Mouse (Mus musculus): Measurements from ENCODE around the gene Vangl1. TPM values are rescaled to one million over a fixed set of nuclear protein-coding genes. Genes with fewer than 3 reads are reported as not detected.
A peak's percentile ranks its signal among the peaks of the same experiment; 100 is the strongest.

Gene Vangl1
- total and polyA plus RNA-seq, 2 experiments from 2014 or later = 5.7 to 6.5 TPM

DNA sequence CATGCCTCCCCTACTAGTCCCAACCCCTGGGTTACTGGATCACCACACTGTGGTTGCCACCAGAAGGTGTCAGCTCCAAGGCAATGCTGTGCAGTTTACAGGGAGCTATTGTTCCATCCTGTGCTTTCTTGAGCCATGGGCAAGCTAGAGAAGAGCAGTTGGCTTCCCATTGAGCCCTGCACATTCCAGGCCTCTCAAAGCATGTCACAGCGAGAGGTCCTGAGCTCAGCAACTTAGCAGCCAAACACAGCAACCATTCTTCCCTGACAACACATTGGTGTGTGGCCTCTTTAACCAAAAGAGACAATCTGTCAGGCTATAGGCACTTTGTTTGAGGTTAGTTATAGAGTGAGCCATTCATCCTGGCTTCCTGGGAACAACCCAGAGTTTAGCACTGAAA, 78.9 kb downstream of the Vangl1 start:
- no peak overlapping the region for H3K4me3 ChIP-seq (ENCODE audit: low read depth, low read length)
- no peak overlapping the region for H3K4me2 ChIP-seq (ENCODE audit: low read depth)
- TF ChIP-seq CTCF (IDR thresholded peaks at IDR 0.05; ENCODE audit: low read depth) = no peak
- no peaks in the 10 kb centered on the region for H3K4me1 ChIP-seq (ENCODE audit: insufficient read depth)
- no peak overlapping the region for H3K27ac ChIP-seq (ENCODE audit: low read depth, low read length)
- H3K9me3 ChIP-seq (ENCODE audit: low read length) = no peaks in the 10 kb centered on the region
- no peak for ATAC-seq
- 23% methylated on average over 1 of the region's 1 CpGs for WGBS
- no peaks in the 10 kb centered on the region for H3K27me3 ChIP-seq (ENCODE audit: insufficient read depth, low read length)
- no peaks in the 10 kb centered on the region for H3K36me3 ChIP-seq (ENCODE audit: insufficient read depth)
- H3K9ac ChIP-seq = no peak overlapping the region
- no peak for DNase-seq

DNA sequence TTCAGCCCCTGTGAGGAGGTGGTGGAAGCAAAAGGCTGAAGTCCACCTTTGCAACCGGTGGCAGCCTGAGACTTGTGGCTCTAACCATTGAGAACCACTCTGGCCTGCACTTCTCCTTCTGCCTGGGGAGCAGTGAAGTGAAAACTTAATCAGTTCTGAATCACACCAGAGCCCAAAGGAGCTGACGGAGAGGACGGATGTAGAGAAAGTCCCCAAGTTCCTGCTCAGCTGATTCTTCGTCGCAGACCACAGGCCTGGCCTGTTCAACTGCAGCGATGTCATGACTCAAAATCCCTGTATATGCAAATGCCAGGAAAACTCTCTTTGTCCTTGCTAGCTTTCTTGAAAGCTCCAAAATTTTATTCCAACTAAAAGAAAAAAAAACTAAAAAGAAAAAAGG, 80.8 kb downstream of the Vangl1 start:
- H3K9ac ChIP-seq = no peak overlapping the region
- no peaks in the 10 kb centered on the region for H3K4me1 ChIP-seq (ENCODE audit: insufficient read depth)
- H3K27ac ChIP-seq (ENCODE audit: low read depth, low read length) = no peak overlapping the region
- no peak for DNase-seq
- no peaks in the 10 kb centered on the region for H3K9me3 ChIP-seq (ENCODE audit: low read length)
- no peak overlapping the region for H3K4me2 ChIP-seq (ENCODE audit: low read depth)
- H3K36me3 ChIP-seq (ENCODE audit: insufficient read depth) = no peaks in the 10 kb centered on the region
- ATAC-seq = no peak
- 66% methylated on average over 6 of the region's 6 CpGs for WGBS
- no peak overlapping the region for H3K4me3 ChIP-seq (ENCODE audit: low read depth, low read length)
- no peak for TF ChIP-seq CTCF (IDR thresholded peaks at IDR 0.05; ENCODE audit: low read depth)
- no peaks in the 10 kb centered on the region for H3K27me3 ChIP-seq (ENCODE audit: insufficient read depth, low read length)

DNA sequence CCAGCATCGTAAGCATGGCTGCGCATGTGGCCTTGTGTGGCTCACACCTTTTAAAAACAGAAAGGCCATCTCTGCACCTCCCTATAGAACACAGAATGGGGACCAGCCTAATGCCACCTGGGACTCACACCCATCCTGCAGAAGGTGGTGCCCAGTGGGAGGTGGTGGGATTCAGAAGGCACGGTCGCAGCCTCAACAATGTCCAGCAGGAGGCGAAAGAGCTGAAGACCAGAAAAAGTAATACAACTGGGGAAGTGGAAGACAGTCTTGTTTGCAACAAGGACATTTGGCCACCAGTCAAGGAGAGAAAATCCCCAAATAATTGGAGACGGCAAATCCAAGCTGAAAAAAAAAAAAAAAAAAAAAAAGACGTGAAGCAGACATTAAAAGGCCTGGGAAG, 82.4 kb downstream of the Vangl1 start:
- Histone ChIP-seq H3K36me3 (ENCODE audit: insufficient read depth) (no peaks in the 10 kb centered on the region), H3K27me3 (ENCODE audit: insufficient read depth, low read length) (no peaks in the 10 kb centered on the region), H3K9ac (no peak overlapping the region), H3K27ac (ENCODE audit: low read depth, low read length) (no peak overlapping the region), H3K4me3 (ENCODE audit: low read depth, low read length) (no peak overlapping the region), H3K4me2 (ENCODE audit: low read depth) (no peak overlapping the region), H3K9me3 (ENCODE audit: low read length) (no peaks in the 10 kb centered on the region), H3K4me1 (ENCODE audit: insufficient read depth) (no peaks in the 10 kb centered on the region)
- ATAC-seq (no peak), DNase-seq (no peak)
- peak; percentile 32 for TF ChIP-seq CTCF (IDR thresholded peaks at IDR 0.05; ENCODE audit: low read depth)
- WGBS = 58% methylated on average over 7 of the region's 7 CpGs

DNA sequence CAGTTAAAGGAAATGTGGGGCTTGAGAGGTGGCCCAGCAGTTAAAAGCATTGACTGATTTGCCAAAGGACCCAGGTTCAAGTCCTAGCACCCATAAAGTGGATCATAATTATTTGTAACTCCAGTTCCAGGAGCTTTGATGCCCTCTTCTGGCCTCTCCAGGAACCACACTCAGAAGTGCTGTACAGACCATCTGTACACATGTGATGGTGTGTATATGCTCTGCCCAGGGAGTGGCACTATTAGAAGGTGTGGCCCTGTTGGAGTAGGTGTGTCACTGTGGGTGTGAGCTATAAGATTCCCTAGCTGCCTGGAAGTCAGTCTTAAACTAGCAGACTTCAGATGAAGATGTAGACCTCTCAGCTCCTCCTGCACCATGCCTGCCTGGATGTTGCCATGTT, 83.5 kb downstream of the Vangl1 start:
- no peak overlapping the region for H3K4me2 ChIP-seq (ENCODE audit: low read depth)
- DNase-seq (no peak), ATAC-seq (no peak)
- H3K4me3 ChIP-seq (ENCODE audit: low read depth, low read length) = no peak overlapping the region
- H3K9me3 ChIP-seq (ENCODE audit: low read length) = no peaks in the 10 kb centered on the region
- no peaks in the 10 kb centered on the region for H3K4me1 ChIP-seq (ENCODE audit: insufficient read depth)
- H3K27me3 ChIP-seq (ENCODE audit: insufficient read depth, low read length) = no peaks in the 10 kb centered on the region
- no peak overlapping the region for H3K27ac ChIP-seq (ENCODE audit: low read depth, low read length)
- H3K36me3 ChIP-seq (ENCODE audit: insufficient read depth) = no peaks in the 10 kb centered on the region
- no peak for TF ChIP-seq CTCF (IDR thresholded peaks at IDR 0.05; ENCODE audit: low read depth)
- no peak overlapping the region for H3K9ac ChIP-seq

DNA sequence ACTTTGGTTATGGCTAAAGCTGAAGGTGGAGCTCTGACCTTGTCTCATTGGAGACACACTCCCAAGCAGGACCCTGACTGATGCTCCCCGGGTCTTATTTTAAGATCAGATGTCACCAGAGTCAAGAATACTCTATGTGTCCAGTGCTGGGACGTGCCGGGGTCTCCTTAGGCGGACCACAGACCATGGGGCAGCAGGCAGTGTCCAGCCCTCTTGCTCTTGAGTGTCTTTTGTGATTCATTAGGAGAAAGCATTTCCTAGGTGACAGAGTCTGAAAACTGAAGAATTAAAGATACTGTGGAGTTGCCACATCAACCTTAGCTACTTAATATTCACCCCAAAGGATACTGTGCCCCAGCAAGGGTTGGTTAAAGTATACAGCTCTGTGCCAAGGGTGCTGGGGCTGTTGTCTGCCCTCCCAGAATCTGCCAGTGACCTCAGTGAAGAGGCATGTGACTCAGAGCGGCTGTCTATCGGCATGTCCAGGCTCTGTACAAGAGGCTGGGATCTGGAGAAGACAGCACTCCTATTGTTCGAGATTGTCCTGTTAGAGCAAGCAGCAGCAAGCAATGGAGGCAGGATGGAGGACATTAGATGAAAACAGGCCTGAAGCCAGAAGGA, 92.4 kb downstream of the Vangl1 start:
- Histone ChIP-seq H3K9me3 (ENCODE audit: low read length) (no peaks in the 10 kb centered on the region), H3K27ac (ENCODE audit: low read depth, low read length) (no peak overlapping the region), H3K9ac (no peak overlapping the region), H3K4me1 (ENCODE audit: insufficient read depth) (no peaks in the 10 kb centered on the region), H3K27me3 (ENCODE audit: insufficient read depth, low read length) (no peaks in the 10 kb centered on the region), H3K4me3 (ENCODE audit: low read depth, low read length) (no peak overlapping the region), H3K4me2 (ENCODE audit: low read depth) (no peak overlapping the region), H3K36me3 (ENCODE audit: insufficient read depth) (no peaks in the 10 kb centered on the region)
- DNase-seq (no peak), ATAC-seq (0 out of 2 replicates have a peak, but pooled peaks have one; percentile 32)
- no peak for TF ChIP-seq CTCF (IDR thresholded peaks at IDR 0.05; ENCODE audit: low read depth)
- WGBS = 77% methylated on average over 7 of the region's 7 CpGs

DNA sequence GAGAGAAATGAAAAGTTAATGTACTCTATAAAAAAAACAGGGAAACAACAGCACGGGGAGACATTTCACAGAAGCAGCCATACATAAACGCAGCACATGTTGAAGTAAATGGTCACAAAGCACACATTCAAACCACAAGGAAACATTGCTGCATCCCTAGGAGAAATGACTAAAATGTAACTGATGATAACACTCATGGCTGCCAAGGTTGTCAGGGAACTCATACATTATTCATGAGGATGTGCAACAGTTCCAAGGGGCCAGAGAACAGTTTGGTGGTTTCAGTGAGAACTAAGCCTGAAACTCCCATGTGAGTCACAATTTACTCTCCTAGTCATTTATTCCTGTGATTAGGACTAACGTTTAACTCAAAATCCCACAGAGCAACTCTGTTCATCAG, 96.3 kb downstream of the Vangl1 start:
- ATAC-seq = no peak
- TF ChIP-seq CTCF (IDR thresholded peaks at IDR 0.05; ENCODE audit: low read depth) = no peak
- no peak overlapping the region for H3K27ac ChIP-seq (ENCODE audit: low read depth, low read length)

DNA sequence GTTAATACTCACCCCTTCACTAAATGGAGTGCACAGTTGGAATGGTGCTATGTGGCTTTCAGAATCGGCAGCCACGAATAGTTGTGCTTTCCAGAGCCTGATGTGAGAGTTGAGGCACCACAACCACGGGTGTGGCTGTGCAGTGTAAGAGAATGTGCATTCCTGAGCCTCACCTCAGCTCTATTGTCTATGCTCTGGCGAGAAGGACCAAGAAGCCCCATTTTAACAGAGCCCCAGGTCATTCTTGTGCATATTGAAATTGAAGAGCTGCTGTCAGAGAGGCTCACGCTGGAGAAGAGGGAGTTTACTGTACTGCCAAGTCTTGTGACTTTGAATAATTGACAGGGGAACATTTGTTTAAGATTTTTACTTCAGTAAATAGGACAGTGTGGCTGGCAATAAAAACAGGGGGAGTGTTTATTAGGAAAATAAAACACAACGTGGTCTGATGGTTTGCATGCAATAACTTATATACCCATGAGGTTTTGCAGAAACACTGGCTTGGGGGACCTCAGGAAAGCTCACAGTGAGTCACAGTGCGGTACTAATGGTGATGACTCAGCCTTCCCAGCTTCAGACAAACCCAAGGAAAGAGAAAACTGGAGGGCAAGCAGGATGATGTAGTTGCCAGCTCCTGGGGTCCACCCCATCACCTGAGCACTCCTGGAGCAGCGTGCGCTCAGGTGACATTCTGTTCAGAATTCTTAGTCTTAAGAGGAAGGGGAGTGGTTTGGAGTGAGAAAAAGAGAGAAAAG, 100.5 kb downstream of the Vangl1 start:
- ATAC-seq = no peak
- no peaks in the 10 kb centered on the region for H3K9me3 ChIP-seq (ENCODE audit: low read length)
- no peak overlapping the region for H3K9ac ChIP-seq
- DNase-seq = no peak
- no peaks in the 10 kb centered on the region for H3K36me3 ChIP-seq (ENCODE audit: insufficient read depth)
- H3K4me1 ChIP-seq (ENCODE audit: insufficient read depth) = no peaks in the 10 kb centered on the region
- no peaks in the 10 kb centered on the region for H3K27me3 ChIP-seq (ENCODE audit: insufficient read depth, low read length)
- TF ChIP-seq CTCF (IDR thresholded peaks at IDR 0.05; ENCODE audit: low read depth) = no peak
- 77% methylated on average over 9 of the region's 9 CpGs for WGBS
- H3K4me3 ChIP-seq (ENCODE audit: low read depth, low read length) = no peak overlapping the region
- no peak overlapping the region for H3K27ac ChIP-seq (ENCODE audit: low read depth, low read length)
- H3K4me2 ChIP-seq (ENCODE audit: low read depth) = no peak overlapping the region

More for the DNA sequence above, 96.3 kb downstream of the Vangl1 start:
- Histone ChIP-seq H3K4me1 (ENCODE audit: insufficient read depth) (no peaks in the 10 kb centered on the region), H3K27me3 (ENCODE audit: insufficient read depth, low read length) (no peaks in the 10 kb centered on the region), H3K36me3 (ENCODE audit: insufficient read depth) (no peaks in the 10 kb centered on the region), H3K9ac (no peak overlapping the region), H3K4me3 (ENCODE audit: low read depth, low read length) (no peak overlapping the region), H3K9me3 (ENCODE audit: low read length) (no peaks in the 10 kb centered on the region), H3K4me2 (ENCODE audit: low read depth) (no peak overlapping the region)
- WGBS = 68% methylated on average over 3 of the region's 3 CpGs
- DNase-seq = no peak

Other genes starting within 250 kb of the Vangl1 start
- 8.6 and 19.0 TPM in 2 replicates for gene Nhlh2, start 194.6 kb downstream of the Vangl1 start, total RNA-seq (2014; rRNA removed)
- 7.0 and 14.6 TPM in 2 replicates for gene Nhlh2, start 194.6 kb downstream of the Vangl1 start, polyA plus RNA-seq (2015; fragmentation: Nextera tagmentation; extraction: Ambion mirVana)
- 2.3 and 5.3 TPM in 2 replicates for gene Casq2, start 118.3 kb downstream of the Vangl1 start, total RNA-seq (2014; rRNA removed)
- gene Casq2, start 118.3 kb downstream of the Vangl1 start, polyA plus RNA-seq (2015; fragmentation: Nextera tagmentation; extraction: Ambion mirVana) = 0.59 and 1.1 TPM in 2 replicates